Mouse (Mus musculus) heart, postnatal 0 days (tissue): Measurements from ENCODE around the gene Lpp.

Experiments
- CTCF ChIP-seq: IDR thresholded peaks from 2 replicates; pipeline ENCODE4 v1.5.1; 2016; ENCODE audit warnings: antibody characterized with exemption, control low read depth, low read depth
- EP300 ChIP-seq: IDR thresholded peaks from 2 replicates; pipeline ENCODE4 v1.6.1; 2016; ENCODE audit warnings: antibody characterized with exemption, low read depth

- TF ChIP-seq CTCF (no peak), EP300 (no peak)
Observed at GRCm38 (mm10) chr16:24695062-24695461, 301.8 kb downstream of the Lpp start.
